Mouse (Mus musculus): ENCODE measurements at regions not wholly inside any gene's neighbourhood (a gene's known extent, or its start where the extent isn't known, plus 50 kb on each side); places are given as distances from the start of the nearest gene placed in this dataset.

GRCm38 (mm10) chr14:78225677-78226076, 82.2 kb downstream of the Tnfsf11 start:
- DNase-seq (ENCODE audit: low spot score in 2 of 2): no peak

GRCm38 (mm10) chr14:78216229-78216963, 91.4 kb downstream of the Tnfsf11 start:
- peak in 1 of 2 experiments; percentile 8 for DNase-seq (ENCODE audit: low spot score in 2 of 2)

- DNase-seq (ENCODE audit: low spot score in 2 of 2): no peak
Observed at GRCm38 (mm10) chr14:78215491-78215890, 92.4 kb downstream of the Tnfsf11 start.

GRCm38 (mm10) chr14:78204566-78204863, 103.3 kb downstream of the Tnfsf11 start:
- DNase-seq (ENCODE audit: low spot score in 2 of 2): no peak

- DNase-seq (ENCODE audit: low spot score in 2 of 2): no peak
Observed at GRCm38 (mm10) chr14:78203726-78204565, 103.9 kb downstream of the Tnfsf11 start.

GRCm38 (mm10) chr14:78202781-78203180, 105.1 kb downstream of the Tnfsf11 start:
- no peak for DNase-seq (ENCODE audit: low spot score in 2 of 2)

- no peak for DNase-seq (ENCODE audit: low spot score in 2 of 2)
Observed at GRCm38 (mm10) chr14:78197483-78197882, 108.7 kb upstream of the Fam216b start.

GRCm38 (mm10) chr14:78179576-78179975, 90.8 kb upstream of the Fam216b start:
- no peak for DNase-seq (ENCODE audit: low spot score in 2 of 2)

- DNase-seq (ENCODE audit: low spot score in 2 of 2): no peak
Observed at GRCm38 (mm10) chr14:78173451-78173850, 84.6 kb upstream of the Fam216b start.

- no peak for DNase-seq (ENCODE audit: low spot score in 2 of 2)
Observed at GRCm38 (mm10) chr14:78172956-78173355, 84.1 kb upstream of the Fam216b start.

- no peak for DNase-seq (ENCODE audit: low spot score in 2 of 2)
Observed at GRCm38 (mm10) chr14:78160819-78161218, 72.0 kb upstream of the Fam216b start.

- DNase-seq (ENCODE audit: low spot score in 2 of 2): no peak
Observed at GRCm38 (mm10) chr14:78159567-78159966, 70.8 kb upstream of the Fam216b start.

- no peak for DNase-seq (ENCODE audit: low spot score in 2 of 2)
Observed at GRCm38 (mm10) chr14:78157660-78158059, 68.9 kb upstream of the Fam216b start.

GRCm38 (mm10) chr14:78148851-78149250, 60.0 kb upstream of the Fam216b start:
- DNase-seq (ENCODE audit: low spot score in 2 of 2): no peak

GRCm38 (mm10) chr14:78143751-78144150, 54.9 kb upstream of the Fam216b start:
- DNase-seq (ENCODE audit: low spot score in 2 of 2): no peak

All from urinary bladder, adult 18-20 months (tissue).